Mouse (Mus musculus) forebrain, embryonic 13.5 days (tissue): ENCODE data around the gene Tent4b. TPM values are rescaled to one million over a fixed set of nuclear protein-coding genes. Genes with fewer than 3 reads are reported as not detected.
A peak's percentile ranks its signal among the peaks of the same experiment; 100 is the strongest.

Experiments used
- ATAC-seq: fragments of 200-750 bp; cut with Nextera tagmentation; 2 replicates; pipeline ENCODE4 v1.8.0; 2017
- H3K27ac ChIP-seq: fragments of 300-500 bp; sonication (generic); 2 replicates; pipeline ENCODE4 v1.5.1; 2015; ENCODE audit warnings: inconsistent platforms, mild to moderate bottlenecking, moderate library complexity
- H3K27me3 ChIP-seq: fragments of 300-500 bp; sonication (generic); 2 replicates; pipeline ENCODE4 v1.6.1; 2015; ENCODE audit warnings: mild to moderate bottlenecking, inconsistent platforms
- H3K36me3 ChIP-seq: fragments of 300-500 bp; sonication (generic); 2 replicates; pipeline ENCODE4 v1.6.1; 2015; ENCODE audit warnings: mild to moderate bottlenecking, inconsistent platforms; ENCODE audit not compliant: poor library complexity, severe bottlenecking
- H3K4me1 ChIP-seq: fragments of 300-500 bp; sonication (generic); 2 replicates; pipeline ENCODE4 v1.6.1; 2015; ENCODE audit warnings: inconsistent platforms
- H3K4me2 ChIP-seq: fragments of 300-500 bp; sonication (generic); 2 replicates; pipeline ENCODE4 v1.6.1; 2015; ENCODE audit warnings: inconsistent platforms, mild to moderate bottlenecking, moderate library complexity
- H3K4me3 ChIP-seq: fragments of 300-500 bp; sonication (generic); 2 replicates; pipeline ENCODE4 v1.5.1; 2015; ENCODE audit warnings: mild to moderate bottlenecking, inconsistent platforms
- H3K9ac ChIP-seq: fragments of 300-500 bp; sonication (generic); 2 replicates; pipeline ENCODE4 v1.6.1; 2015; ENCODE audit warnings: mild to moderate bottlenecking, inconsistent platforms
- H3K9me3 ChIP-seq: fragments of 300-500 bp; sonication (generic); replicated peaks from 2 replicates; pipeline ENCODE4 v1.6.1; 2016; ENCODE audit warnings: inconsistent platforms
- WGBS: fragments of 180-500 bp; shearing (Covaris S2); methylation state at CpG from one replicate; pipeline ENCODE4 v1.1.7; 2015; 5-methylcytosine and 5-hydroxymethylcytosine counted together
- polyA plus RNA-seq: library from polyadenylated mRNA; unstranded; fragments of >200 nt; fragmentation: Nextera tagmentation; extraction: Ambion mirVana; gene quantifications from 2 replicates; pipeline ENCODE4 v1.2.1, GENCODE M21; 2015

Tent4b gene
- polyA plus RNA-seq, 1 experiment from 2014 or later: 7.4 TPM

- no peaks in the 10 kb centered on the region for H3K27me3 ChIP-seq
- no peak overlapping the region for H3K4me2 ChIP-seq
- no peaks in the 10 kb centered on the region for H3K4me1 ChIP-seq
- 93% methylated on average over 2 of the region's 2 CpGs for WGBS
- no peak overlapping the region for H3K27ac ChIP-seq
- H3K36me3 ChIP-seq: no peaks in the 10 kb centered on the region
- no peak for ATAC-seq
- H3K4me3 ChIP-seq: no peak overlapping the region
- H3K9me3 ChIP-seq: no peaks in the 10 kb centered on the region
- H3K9ac ChIP-seq: no peak overlapping the region
Observed at GRCm38 (mm10) chr8:88237606-88238005, 38.6 kb downstream of the Tent4b start.

- Histone ChIP-seq H3K4me2 (no peak overlapping the region), H3K4me1 (no peaks in the 10 kb centered on the region), H3K9ac (no peak overlapping the region), H3K4me3 (no peak overlapping the region), H3K27ac (no peak overlapping the region), H3K9me3 (no peaks in the 10 kb centered on the region), H3K27me3 (no peaks in the 10 kb centered on the region), H3K36me3 (peaks cover 7% of the 10 kb centered on the region; the same call in 1 of the 2 replicates)
- 88% methylated on average over 5 of the region's 5 CpGs for WGBS
- no peak for ATAC-seq
Observed at GRCm38 (mm10) chr8:88239277-88239676, 40.3 kb downstream of the Tent4b start.

DNA sequence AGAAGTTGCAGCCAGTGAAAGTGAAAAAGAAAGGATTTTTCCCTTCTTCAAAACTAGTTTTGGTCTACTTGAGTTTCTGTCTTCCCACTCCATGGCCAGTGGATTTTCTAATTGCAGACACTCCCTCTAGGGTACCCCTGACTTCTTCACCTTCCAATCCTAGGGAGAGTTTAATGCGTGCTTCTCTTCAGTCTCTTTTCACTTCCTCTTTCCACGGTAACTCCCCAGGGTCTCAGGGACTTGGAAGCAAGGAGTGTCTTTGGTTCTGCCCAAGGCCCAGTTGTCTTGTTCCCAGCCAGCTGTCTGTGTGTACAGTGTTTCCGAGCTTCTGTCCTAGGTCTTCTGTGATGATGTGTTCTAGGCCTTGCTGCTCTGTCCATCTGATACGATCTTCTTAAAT, 42.9 kb downstream of the Tent4b start:
- Histone ChIP-seq H3K27me3 (no peaks in the 10 kb centered on the region), H3K4me3 (no peak overlapping the region), H3K9ac (no peak overlapping the region), H3K4me2 (no peak overlapping the region), H3K4me1 (no peaks in the 10 kb centered on the region), H3K9me3 (no peaks in the 10 kb centered on the region), H3K27ac (no peak overlapping the region), H3K36me3 (peaks cover 13% of the 10 kb centered on the region)
- 81% methylated on average over 4 of the region's 4 CpGs for WGBS
- ATAC-seq: no peak

- H3K4me1 ChIP-seq: no peaks in the 10 kb centered on the region
- H3K27me3 ChIP-seq: no peaks in the 10 kb centered on the region
- peaks cover 28% of the 10 kb centered on the region for H3K36me3 ChIP-seq
- H3K4me3 ChIP-seq: no peak overlapping the region
- no peak overlapping the region for H3K27ac ChIP-seq
- no peaks in the 10 kb centered on the region for H3K9me3 ChIP-seq
- 74% methylated on average over 4 of the region's 4 CpGs for WGBS
- 0 out of 2 replicates have a peak, but pooled peaks have one; percentile 51 for ATAC-seq
- H3K9ac ChIP-seq: no peak overlapping the region
- H3K4me2 ChIP-seq: no peak overlapping the region
Observed at GRCm38 (mm10) chr8:88244298-88244697, 45.3 kb downstream of the Tent4b start.

DNA sequence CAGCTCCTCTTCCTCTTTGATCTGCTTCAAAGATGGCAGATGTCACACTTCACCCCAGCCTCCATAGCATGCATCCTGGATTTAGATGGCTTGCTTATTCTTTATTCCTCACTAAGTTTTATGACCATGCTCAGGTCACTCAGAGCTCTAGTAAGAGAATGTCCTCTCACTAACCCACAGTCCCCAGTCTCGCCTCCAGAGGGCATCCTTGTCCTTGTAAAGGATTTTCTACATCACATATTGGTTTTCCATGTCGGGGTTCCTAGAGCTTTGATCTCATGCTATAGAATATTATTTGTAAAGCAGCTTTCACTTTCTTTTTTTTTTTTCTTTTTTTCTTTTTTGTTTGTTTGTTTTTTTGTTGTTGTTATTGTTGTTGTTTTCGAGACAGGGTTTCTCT, 53.8 kb downstream of the Tent4b start:
- Histone ChIP-seq H3K4me2 (no peak overlapping the region), H3K9ac (no peak overlapping the region), H3K27ac (no peak overlapping the region), H3K4me3 (no peak overlapping the region), H3K27me3 (no peaks in the 10 kb centered on the region), H3K36me3 (peaks cover 62% of the 10 kb centered on the region), H3K9me3 (no peaks in the 10 kb centered on the region), H3K4me1 (no peaks in the 10 kb centered on the region)
- ATAC-seq: no peak
- 78% methylated on average over 3 of the region's 3 CpGs for WGBS

DNA sequence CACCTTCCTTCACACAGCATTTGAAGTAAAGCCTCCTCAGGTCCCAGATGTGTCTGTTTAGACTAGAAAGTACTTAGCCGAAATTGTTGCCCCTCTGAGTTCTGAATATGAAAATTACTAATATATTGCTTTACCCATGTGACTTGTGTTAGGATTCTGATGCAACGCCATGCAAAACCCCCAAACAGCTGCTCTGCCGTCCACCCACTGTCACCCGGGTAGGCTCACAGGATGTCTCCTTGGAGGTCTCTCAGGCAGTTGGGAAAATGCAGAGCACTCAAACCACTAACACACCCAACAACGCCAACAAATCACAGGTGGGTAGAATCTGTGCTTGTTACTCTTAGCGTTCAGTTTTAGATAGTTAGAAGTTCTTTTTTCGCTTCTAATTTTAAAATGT, 55.9 kb downstream of the Tent4b start:
- 95% methylated on average over 7 of the region's 7 CpGs for WGBS
- H3K4me3 ChIP-seq: no peak overlapping the region
- no peak for ATAC-seq
- no peak overlapping the region for H3K27ac ChIP-seq
- H3K4me1 ChIP-seq: no peaks in the 10 kb centered on the region
- H3K9ac ChIP-seq: no peak overlapping the region
- H3K27me3 ChIP-seq: no peaks in the 10 kb centered on the region
- H3K4me2 ChIP-seq: no peak overlapping the region
- H3K9me3 ChIP-seq: no peaks in the 10 kb centered on the region
- H3K36me3 ChIP-seq: peaks cover 47% of the 10 kb centered on the region

GRCm38 (mm10) chr8:88258024-88258423, 59.0 kb downstream of the Tent4b start:
- H3K4me1 ChIP-seq: no peaks in the 10 kb centered on the region
- H3K27me3 ChIP-seq: no peaks in the 10 kb centered on the region
- H3K36me3 ChIP-seq: peaks cover 29% of the 10 kb centered on the region
- H3K4me2 ChIP-seq: no peak overlapping the region
- H3K9me3 ChIP-seq: no peaks in the 10 kb centered on the region
- WGBS: 47% methylated on average over 6 of the region's 6 CpGs
- no peak overlapping the region for H3K4me3 ChIP-seq
- H3K9ac ChIP-seq: no peak overlapping the region
- ATAC-seq: no peak
- no peak overlapping the region for H3K27ac ChIP-seq

DNA sequence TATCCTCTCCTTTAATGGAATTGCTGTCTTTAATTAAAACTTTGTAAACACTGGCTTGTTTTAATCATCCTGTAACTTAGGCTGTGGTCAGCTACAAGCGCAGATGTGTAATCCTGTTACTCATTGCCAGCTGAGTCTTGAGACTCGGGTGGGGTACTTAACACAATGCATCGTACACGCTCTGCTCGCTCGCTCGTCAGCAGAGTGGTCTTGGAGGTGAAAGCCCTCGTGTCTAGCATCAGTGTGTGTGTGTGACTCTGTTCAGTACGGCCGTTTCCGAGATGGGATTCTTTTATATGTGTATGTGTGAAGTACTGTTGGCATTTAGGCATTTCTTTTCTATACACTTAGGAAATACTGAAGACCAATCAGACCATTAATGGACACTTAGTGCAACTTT, 59.5 kb downstream of the Tent4b start:
- Histone ChIP-seq H3K27ac (no peak overlapping the region), H3K27me3 (no peaks in the 10 kb centered on the region), H3K4me2 (no peak overlapping the region), H3K36me3 (peaks cover 29% of the 10 kb centered on the region), H3K9ac (no peak overlapping the region), H3K4me1 (no peaks in the 10 kb centered on the region), H3K9me3 (no peaks in the 10 kb centered on the region), H3K4me3 (no peak overlapping the region)
- 72% methylated on average over 11 of the region's 11 CpGs for WGBS
- no peak for ATAC-seq

DNA sequence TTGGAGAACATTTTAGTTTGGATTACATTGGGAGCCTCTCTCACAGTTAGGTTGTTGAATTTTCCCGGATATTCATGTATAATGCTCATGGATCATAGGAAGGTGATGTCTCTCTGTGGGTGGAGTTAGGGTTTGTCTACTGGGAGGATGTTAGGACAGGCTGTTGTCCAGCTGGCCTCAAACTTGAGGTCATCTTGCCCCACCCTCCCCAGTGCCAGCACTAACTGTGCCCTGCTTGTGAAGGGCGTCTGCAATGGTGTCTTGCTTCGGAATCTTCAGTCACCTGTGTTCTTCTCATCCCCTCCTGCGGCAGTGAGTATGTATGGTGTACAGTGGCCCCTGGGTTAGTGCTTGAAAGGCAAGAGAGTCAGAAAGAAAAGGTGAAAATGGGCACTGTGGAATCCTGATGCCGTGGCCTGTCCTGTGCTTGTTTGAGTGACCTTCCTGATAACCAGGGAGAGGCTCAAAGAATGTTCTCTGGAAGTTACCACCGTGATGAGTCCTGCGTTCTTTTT, 61.5 kb downstream of the Tent4b start:
- H3K4me1 ChIP-seq: peaks cover 2% of the 10 kb centered on the region
- H3K9ac ChIP-seq: no peak overlapping the region
- no peak overlapping the region for H3K4me3 ChIP-seq
- WGBS: 94% methylated on average over 7 of the region's 7 CpGs
- H3K9me3 ChIP-seq: no peaks in the 10 kb centered on the region
- no peak overlapping the region for H3K4me2 ChIP-seq
- no peaks in the 10 kb centered on the region for H3K27me3 ChIP-seq
- no peak for ATAC-seq
- H3K36me3 ChIP-seq: peaks cover 19% of the 10 kb centered on the region
- no peak overlapping the region for H3K27ac ChIP-seq

DNA sequence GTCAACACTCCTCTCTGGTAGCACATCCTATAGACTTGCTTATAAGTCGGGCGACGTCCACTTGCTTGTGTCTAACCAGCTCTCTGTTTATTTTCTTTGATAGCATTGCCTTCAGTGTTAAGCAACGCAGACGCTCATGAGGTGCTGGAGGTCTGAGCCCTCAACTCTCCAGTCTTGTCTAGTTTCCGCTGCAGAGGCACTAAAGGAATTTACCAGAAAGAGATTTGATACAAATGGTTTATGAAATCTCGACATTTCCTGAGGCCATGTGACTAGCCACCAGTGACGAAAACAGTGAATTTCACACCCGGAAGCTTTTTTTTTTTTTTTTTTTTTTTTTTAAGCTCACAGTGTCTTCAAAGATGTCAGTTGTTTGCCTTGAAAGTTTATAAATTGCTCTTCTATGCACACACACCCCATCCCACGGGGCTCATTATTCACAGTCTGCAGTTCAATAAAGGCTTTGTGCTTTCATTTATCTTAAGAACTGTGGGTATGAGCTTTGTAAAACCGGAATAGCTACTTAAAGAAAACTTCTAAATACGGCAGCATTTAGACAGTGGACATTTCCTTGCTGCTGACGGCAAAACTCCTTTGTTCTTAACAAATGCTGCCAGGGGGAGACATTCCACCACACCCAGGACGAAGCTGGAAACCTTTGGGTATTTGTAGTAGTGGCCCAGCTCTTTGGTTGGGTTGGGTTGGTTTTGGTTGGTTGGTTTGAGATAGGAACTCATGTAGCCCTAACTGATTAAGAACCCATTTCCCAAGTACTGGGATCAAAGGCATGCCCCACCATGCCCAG, 64.0 kb downstream of the Tent4b start:
- 50% methylated on average over 14 of the region's 14 CpGs for WGBS

GRCm38 (mm10) chr8:88265511-88265910, 66.5 kb downstream of the Tent4b start:
- no peak overlapping the region for H3K27ac ChIP-seq
- H3K4me3 ChIP-seq: no peak overlapping the region
- peaks cover 1% of the 10 kb centered on the region; the same call in 1 of the 2 replicates for H3K36me3 ChIP-seq
- H3K4me1 ChIP-seq: peaks cover 4% of the 10 kb centered on the region
- H3K4me2 ChIP-seq: no peak overlapping the region
- no peaks in the 10 kb centered on the region for H3K9me3 ChIP-seq
- ATAC-seq: no peak
- no peak overlapping the region for H3K9ac ChIP-seq
- 12% methylated on average over 2 of the region's 2 CpGs for WGBS
- peaks cover 6% of the 10 kb centered on the region for H3K27me3 ChIP-seq

More for the DNA sequence above, 64.0 kb downstream of the Tent4b start:
- H3K27ac ChIP-seq: no peak overlapping the region
- H3K9ac ChIP-seq: no peak overlapping the region
- no peak for ATAC-seq
- no peaks in the 10 kb centered on the region for H3K27me3 ChIP-seq
- H3K4me3 ChIP-seq: no peak overlapping the region
- peaks cover 4% of the 10 kb centered on the region for H3K4me1 ChIP-seq
- no peak overlapping the region for H3K4me2 ChIP-seq
- peaks cover 8% of the 10 kb centered on the region; the same call in 1 of the 2 replicates for H3K36me3 ChIP-seq
- no peaks in the 10 kb centered on the region for H3K9me3 ChIP-seq

GRCm38 (mm10) chr8:88266170-88266800, 67.3 kb downstream of the Tent4b start:
- H3K27ac ChIP-seq: no peak overlapping the region
- H3K9ac ChIP-seq: no peak overlapping the region
- WGBS: 51% methylated on average over 10 of the region's 10 CpGs
- H3K4me1 ChIP-seq: peaks cover 4% of the 10 kb centered on the region
- no peak overlapping the region for H3K4me3 ChIP-seq
- H3K4me2 ChIP-seq: no peak overlapping the region
- H3K9me3 ChIP-seq: no peaks in the 10 kb centered on the region
- no peaks in the 10 kb centered on the region for H3K36me3 ChIP-seq
- no peak for ATAC-seq
- H3K27me3 ChIP-seq: peaks cover 12% of the 10 kb centered on the region
